Mouse (Mus musculus): ENCODE results near the gene Stmn3.

Stmn3 gene

GRCm38 (mm10) chr2:181286629-181287337, 27.5 kb downstream of the Stmn3 start:
- DNase-seq (ENCODE audit: low spot score in 2 of 2) = no peak

- DNase-seq (ENCODE audit: low spot score in 2 of 2) = no peak
Measured at GRCm38 (mm10) chr2:181279968-181280367, 34.3 kb downstream of the Stmn3 start.

GRCm38 (mm10) chr2:181277866-181278265, 36.4 kb downstream of the Stmn3 start:
- DNase-seq (ENCODE audit: low spot score in 2 of 2) = no peak

DNA sequence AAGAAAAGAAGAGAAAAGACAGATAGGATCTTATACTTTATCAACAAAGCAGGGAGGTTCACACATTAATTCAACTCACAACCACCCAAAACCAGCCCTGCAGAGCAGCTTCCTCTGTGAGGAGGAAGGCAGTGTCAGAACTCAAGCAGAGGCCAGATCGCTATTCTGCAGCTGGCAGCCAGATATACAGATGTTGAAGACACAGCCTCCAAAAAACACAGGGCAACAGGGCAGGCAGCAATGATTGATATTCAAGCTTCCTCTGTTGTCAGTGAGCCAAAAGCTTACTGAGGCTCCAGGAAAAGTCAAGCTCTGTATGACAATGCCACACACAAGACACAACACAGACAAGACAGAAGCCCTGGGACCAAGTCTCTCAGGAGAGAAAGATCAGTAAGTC, 37.5 kb downstream of the Stmn3 start:
- DNase-seq (ENCODE audit: low spot score in 2 of 2) = no peak

DNA sequence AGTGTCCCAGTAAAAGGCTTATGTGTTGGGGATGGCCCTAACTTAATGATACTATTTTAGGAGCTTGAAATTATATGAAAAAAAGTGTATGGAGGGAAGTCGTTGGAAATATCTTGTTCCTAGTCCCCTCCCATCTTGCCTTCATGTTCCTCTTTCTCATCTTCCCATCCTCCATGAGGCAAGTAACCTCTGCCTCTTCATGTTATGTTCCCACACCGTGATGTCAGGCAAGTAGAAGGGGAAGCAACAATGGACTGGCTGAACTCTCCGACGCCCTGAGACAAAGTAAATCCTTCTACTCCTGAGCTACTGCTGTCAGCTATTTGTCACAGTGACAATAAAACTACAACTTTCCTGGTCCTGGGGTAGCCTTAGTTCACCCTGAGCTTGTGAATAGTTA, 39.7 kb downstream of the Stmn3 start:
- DNase-seq (ENCODE audit: low spot score in 2 of 2) = no peak

DNA sequence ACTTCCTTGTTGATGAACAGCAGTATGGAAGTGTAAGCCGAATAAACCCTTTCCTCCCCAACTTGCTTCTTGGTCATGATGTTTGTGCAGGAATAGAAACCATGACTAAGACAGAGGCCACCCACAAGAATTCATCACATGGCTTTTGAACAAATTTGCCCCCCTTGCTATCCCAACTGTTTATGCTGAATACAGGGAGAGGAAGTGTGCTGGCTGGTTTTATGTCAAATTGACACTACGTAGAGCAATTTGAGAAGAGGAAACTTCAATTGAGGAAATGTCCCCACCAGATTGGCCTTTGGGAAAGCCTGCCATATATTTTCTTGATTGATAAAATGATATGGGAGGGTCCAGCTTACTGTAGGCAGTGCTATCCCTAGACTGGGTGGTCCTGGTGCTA, 40.5 kb downstream of the Stmn3 start:
- no peak for DNase-seq (ENCODE audit: low spot score in 2 of 2)

GRCm38 (mm10) chr2:181272092-181272491, 42.2 kb downstream of the Stmn3 start:
- no peak for DNase-seq (ENCODE audit: low spot score in 2 of 2)

- DNase-seq (ENCODE audit: low spot score in 2 of 2) = no peak
Measured at GRCm38 (mm10) chr2:181266839-181267238, 47.5 kb downstream of the Stmn3 start.
